Mouse (Mus musculus): ENCODE measurements around the gene Gas2l3. TPM values are rescaled to one million over a fixed set of nuclear protein-coding genes. Genes with fewer than 3 reads are reported as not detected.

Gene Gas2l3
- polyA plus RNA-seq, 1 experiment from 2014 or later: 17.6 TPM

- Histone ChIP-seq H3K4me1 (ENCODE audit: control insufficient read depth, insufficient read depth, low read length) (peaks cover 12% of the 10 kb centered on the region), H3K4me3 (ENCODE audit: low read depth, low read length) (no peak overlapping the region), H3K27ac (ENCODE audit: low read depth, low read length) (no peak overlapping the region), H3K9me3 (replicated peaks; ENCODE audit: control insufficient read depth, low read length) (no peaks in the 10 kb centered on the region), H3K9ac (ENCODE audit: low read depth, low read length) (no peak overlapping the region), H3K36me3 (ENCODE audit: control insufficient read depth, insufficient read depth, low read length) (no peaks in the 10 kb centered on the region; the same call in 1 of the 2 replicates), H3K4me2 (no peak overlapping the region), H3K27me3 (ENCODE audit: control insufficient read depth, insufficient read depth, low read length) (no peaks in the 10 kb centered on the region)
- WGBS (ENCODE audit: insufficient replicate concordance): 66% methylated on average over 12 of the region's 12 CpGs
- no peak for ATAC-seq (replicated peaks; ENCODE audit: insufficient number of reproducible peaks, low FRiP score, low TSS enrichment)
These were observed 5.8 kb downstream of the Gas2l3 start for GRCm38 (mm10) chr10:89437996-89438395.

GRCm38 (mm10) chr10:89437472-89437871, 6.3 kb downstream of the Gas2l3 start:
- Histone ChIP-seq H3K4me3 (ENCODE audit: low read depth, low read length) (no peak overlapping the region), H3K9ac (ENCODE audit: low read depth, low read length) (no peak overlapping the region), H3K36me3 (ENCODE audit: control insufficient read depth, insufficient read depth, low read length) (no peaks in the 10 kb centered on the region; the same call in 1 of the 2 replicates), H3K4me1 (ENCODE audit: control insufficient read depth, insufficient read depth, low read length) (peaks cover 12% of the 10 kb centered on the region), H3K4me2 (no peak overlapping the region), H3K27ac (ENCODE audit: low read depth, low read length) (no peak overlapping the region), H3K9me3 (replicated peaks; ENCODE audit: control insufficient read depth, low read length) (no peaks in the 10 kb centered on the region), H3K27me3 (ENCODE audit: control insufficient read depth, insufficient read depth, low read length) (no peaks in the 10 kb centered on the region)
- no peak for ATAC-seq (replicated peaks; ENCODE audit: insufficient number of reproducible peaks, low FRiP score, low TSS enrichment)
- 83% methylated on average over 9 of the region's 9 CpGs for WGBS (ENCODE audit: insufficient replicate concordance)

- no peak overlapping the region for H3K9ac ChIP-seq (ENCODE audit: low read depth, low read length)
- H3K9me3 ChIP-seq (replicated peaks; ENCODE audit: control insufficient read depth, low read length): no peaks in the 10 kb centered on the region
- no peaks in the 10 kb centered on the region; the same call in 1 of the 2 replicates for H3K36me3 ChIP-seq (ENCODE audit: control insufficient read depth, insufficient read depth, low read length)
- H3K27me3 ChIP-seq (ENCODE audit: control insufficient read depth, insufficient read depth, low read length): no peaks in the 10 kb centered on the region
- H3K27ac ChIP-seq (ENCODE audit: low read depth, low read length): no peak overlapping the region
- 82% methylated on average over 9 of the region's 9 CpGs for WGBS (ENCODE audit: insufficient replicate concordance)
- ATAC-seq (replicated peaks; ENCODE audit: insufficient number of reproducible peaks, low FRiP score, low TSS enrichment): no peak
- no peak overlapping the region for H3K4me3 ChIP-seq (ENCODE audit: low read depth, low read length)
- no peak overlapping the region for H3K4me2 ChIP-seq
- H3K4me1 ChIP-seq (ENCODE audit: control insufficient read depth, insufficient read depth, low read length): peaks cover 12% of the 10 kb centered on the region
These were observed 7.8 kb downstream of the Gas2l3 start for GRCm38 (mm10) chr10:89435920-89436319.

GRCm38 (mm10) chr10:89435413-89435812, 8.4 kb downstream of the Gas2l3 start:
- Histone ChIP-seq H3K4me1 (ENCODE audit: control insufficient read depth, insufficient read depth, low read length) (peaks cover 12% of the 10 kb centered on the region), H3K4me3 (ENCODE audit: low read depth, low read length) (no peak overlapping the region), H3K36me3 (ENCODE audit: control insufficient read depth, insufficient read depth, low read length) (peaks cover 4% of the 10 kb centered on the region; the same call in 1 of the 2 replicates), H3K9ac (ENCODE audit: low read depth, low read length) (no peak overlapping the region), H3K9me3 (replicated peaks; ENCODE audit: control insufficient read depth, low read length) (no peaks in the 10 kb centered on the region), H3K27ac (ENCODE audit: low read depth, low read length) (no peak overlapping the region), H3K27me3 (ENCODE audit: control insufficient read depth, insufficient read depth, low read length) (no peaks in the 10 kb centered on the region), H3K4me2 (no peak overlapping the region)
- ATAC-seq (replicated peaks; ENCODE audit: insufficient number of reproducible peaks, low FRiP score, low TSS enrichment): no peak
- 82% methylated on average over 12 of the region's 12 CpGs for WGBS (ENCODE audit: insufficient replicate concordance)

GRCm38 (mm10) chr10:89434509-89435210, 9.1 kb downstream of the Gas2l3 start:
- H3K4me3 ChIP-seq (ENCODE audit: low read depth, low read length): no peak overlapping the region
- no peak overlapping the region for H3K4me2 ChIP-seq
- ATAC-seq (replicated peaks; ENCODE audit: insufficient number of reproducible peaks, low FRiP score, low TSS enrichment): no peak
- H3K9ac ChIP-seq (ENCODE audit: low read depth, low read length): no peak overlapping the region
- H3K36me3 ChIP-seq (ENCODE audit: control insufficient read depth, insufficient read depth, low read length): peaks cover 4% of the 10 kb centered on the region; the same call in 1 of the 2 replicates
- H3K27ac ChIP-seq (ENCODE audit: low read depth, low read length): no peak overlapping the region
- H3K9me3 ChIP-seq (replicated peaks; ENCODE audit: control insufficient read depth, low read length): no peaks in the 10 kb centered on the region
- H3K27me3 ChIP-seq (ENCODE audit: control insufficient read depth, insufficient read depth, low read length): no peaks in the 10 kb centered on the region
- peaks cover 11% of the 10 kb centered on the region for H3K4me1 ChIP-seq (ENCODE audit: control insufficient read depth, insufficient read depth, low read length)
- WGBS (ENCODE audit: insufficient replicate concordance): 73% methylated on average over 17 of the region's 17 CpGs

GRCm38 (mm10) chr10:89432743-89433142, 11.0 kb downstream of the Gas2l3 start:
- no peaks in the 10 kb centered on the region for H3K27me3 ChIP-seq (ENCODE audit: control insufficient read depth, insufficient read depth, low read length)
- no peak overlapping the region for H3K4me2 ChIP-seq
- H3K4me1 ChIP-seq (ENCODE audit: control insufficient read depth, insufficient read depth, low read length): no peaks in the 10 kb centered on the region
- H3K36me3 ChIP-seq (ENCODE audit: control insufficient read depth, insufficient read depth, low read length): peaks cover 4% of the 10 kb centered on the region; the same call in 1 of the 2 replicates
- H3K9ac ChIP-seq (ENCODE audit: low read depth, low read length): no peak overlapping the region
- ATAC-seq (replicated peaks; ENCODE audit: insufficient number of reproducible peaks, low FRiP score, low TSS enrichment): no peak
- H3K27ac ChIP-seq (ENCODE audit: low read depth, low read length): no peak overlapping the region
- no peaks in the 10 kb centered on the region for H3K9me3 ChIP-seq (replicated peaks; ENCODE audit: control insufficient read depth, low read length)
- WGBS (ENCODE audit: insufficient replicate concordance): 87% methylated on average over 13 of the region's 13 CpGs
- H3K4me3 ChIP-seq (ENCODE audit: low read depth, low read length): no peak overlapping the region

GRCm38 (mm10) chr10:89430751-89431150, 13.0 kb downstream of the Gas2l3 start:
- WGBS (ENCODE audit: insufficient replicate concordance): 85% methylated on average over 7 of the region's 7 CpGs
- peaks cover 5% of the 10 kb centered on the region; the same call in 1 of the 2 replicates for H3K36me3 ChIP-seq (ENCODE audit: control insufficient read depth, insufficient read depth, low read length)

GRCm38 (mm10) chr10:89424800-89425393, 18.9 kb downstream of the Gas2l3 start:
- no peak overlapping the region for H3K4me2 ChIP-seq
- WGBS (ENCODE audit: insufficient replicate concordance): 86% methylated on average over 11 of the region's 11 CpGs
- H3K27ac ChIP-seq (ENCODE audit: low read depth, low read length): no peak overlapping the region
- H3K27me3 ChIP-seq (ENCODE audit: control insufficient read depth, insufficient read depth, low read length): no peaks in the 10 kb centered on the region
- H3K9me3 ChIP-seq (replicated peaks; ENCODE audit: control insufficient read depth, low read length): no peaks in the 10 kb centered on the region
- no peak for ATAC-seq (replicated peaks; ENCODE audit: insufficient number of reproducible peaks, low FRiP score, low TSS enrichment)
- no peak overlapping the region for H3K9ac ChIP-seq (ENCODE audit: low read depth, low read length)
- no peaks in the 10 kb centered on the region for H3K4me1 ChIP-seq (ENCODE audit: control insufficient read depth, insufficient read depth, low read length)
- peaks cover 6% of the 10 kb centered on the region; the same call in 1 of the 2 replicates for H3K36me3 ChIP-seq (ENCODE audit: control insufficient read depth, insufficient read depth, low read length)
- no peak overlapping the region for H3K4me3 ChIP-seq (ENCODE audit: low read depth, low read length)

More at GRCm38 (mm10) chr10:89430751-89431150, 13.0 kb downstream of the Gas2l3 start:
- H3K9me3 ChIP-seq (replicated peaks; ENCODE audit: control insufficient read depth, low read length): no peaks in the 10 kb centered on the region
- no peaks in the 10 kb centered on the region for H3K4me1 ChIP-seq (ENCODE audit: control insufficient read depth, insufficient read depth, low read length)
- H3K27me3 ChIP-seq (ENCODE audit: control insufficient read depth, insufficient read depth, low read length): no peaks in the 10 kb centered on the region
- no peak overlapping the region for H3K4me2 ChIP-seq
- no peak overlapping the region for H3K4me3 ChIP-seq (ENCODE audit: low read depth, low read length)
- no peak overlapping the region for H3K27ac ChIP-seq (ENCODE audit: low read depth, low read length)
- no peak overlapping the region for H3K9ac ChIP-seq (ENCODE audit: low read depth, low read length)
- no peak for ATAC-seq (replicated peaks; ENCODE audit: insufficient number of reproducible peaks, low FRiP score, low TSS enrichment)
